Mouse (Mus musculus) neural tube, embryonic 14.5 days (tissue): ENCODE measurements around the gene Olfr493. TPM values are rescaled to one million over a fixed set of nuclear protein-coding genes. Genes with fewer than 3 reads are reported as not detected.

Source experiments
- ATAC-seq: fragments of 200-750 bp; cut with Nextera tagmentation; 2 replicates; pipeline ENCODE4 v1.8.0; 2017; ENCODE audit warnings: low read depth, mild to moderate bottlenecking, moderate TSS enrichment, moderate library complexity
- H3K27ac ChIP-seq: fragments of 300-500 bp; sonication (generic); 2 replicates; pipeline ENCODE4 v1.5.1; 2014; ENCODE audit warnings: low read depth, mild to moderate bottlenecking, control low read depth, low read length, moderate library complexity, mixed read lengths
- H3K27me3 ChIP-seq: fragments of 300-500 bp; sonication (generic); 2 replicates; pipeline ENCODE4 v1.6.1; 2014; ENCODE audit warnings: low read length; ENCODE audit not compliant: control insufficient read depth, insufficient read depth
- H3K36me3 ChIP-seq: fragments of 300-500 bp; sonication (generic); 2 replicates; pipeline ENCODE4 v1.6.1; 2014; ENCODE audit warnings: low read length, mixed read lengths; ENCODE audit not compliant: control insufficient read depth, insufficient read depth
- H3K4me1 ChIP-seq: fragments of 300-500 bp; sonication (generic); 2 replicates; pipeline ENCODE4 v1.6.1; 2014; ENCODE audit warnings: low read length; ENCODE audit not compliant: control insufficient read depth, insufficient read depth
- H3K4me2 ChIP-seq: fragments of 300-500 bp; sonication (generic); 2 replicates; pipeline ENCODE4 v1.6.1; 2014; ENCODE audit warnings: mild to moderate bottlenecking, low read depth, low read length, control low read depth
- H3K4me3 ChIP-seq: fragments of 300-500 bp; sonication (generic); 2 replicates; pipeline ENCODE4 v1.5.1; 2014; ENCODE audit warnings: low read depth, low read length, control low read depth, mixed read lengths
- H3K9ac ChIP-seq: fragments of 300-500 bp; sonication (generic); replicated peaks from 2 replicates; pipeline ENCODE4 v1.6.1; 2014; ENCODE audit warnings: low read depth, mild to moderate bottlenecking, control low read depth, low read length, mixed read lengths
- H3K9me3 ChIP-seq: fragments of 300-500 bp; sonication (generic); 2 replicates; pipeline ENCODE4 v1.6.1; 2016; ENCODE audit warnings: low read length; ENCODE audit not compliant: control insufficient read depth
- WGBS: fragments of 180-500 bp; shearing (Covaris S2); extraction: QIAGEN DNeasy Blood & Tissue Kit; methylation state at CpG from one replicate; pipeline ENCODE4 v1.1.7; 2014; 5-methylcytosine and 5-hydroxymethylcytosine counted together
- polyA plus RNA-seq: library from polyadenylated mRNA; unstranded; fragments of >200 nt; fragmentation: Nextera tagmentation; extraction: Ambion mirVana; gene quantifications from 2 replicates; pipeline ENCODE4 v1.2.1, GENCODE M21; 2014

Gene Olfr493
- not detected in 2 replicates for polyA plus RNA-seq

DNA sequence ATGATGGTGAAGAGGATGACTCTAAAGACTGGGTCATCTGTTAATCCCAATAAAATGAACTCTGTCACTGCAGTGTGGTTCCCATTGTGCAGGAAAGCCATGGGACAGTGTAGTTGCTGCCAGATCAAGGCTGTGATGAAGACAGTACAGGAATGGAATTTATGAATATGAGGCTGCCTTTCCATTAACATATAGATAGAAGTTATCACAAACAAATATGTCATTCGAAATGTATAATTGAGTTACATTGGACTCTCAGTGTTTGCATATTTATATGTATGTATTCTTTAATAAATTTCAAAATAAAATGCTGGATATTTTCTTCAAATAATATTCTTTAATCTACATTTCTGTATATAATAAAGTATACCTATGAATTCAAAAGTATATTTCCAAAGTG, at the start of gene Olfr493:
TSS of gene Olfr493 (minus strand) at position 101 of the 400 bp plus-strand sequence.
- WGBS: 80% methylated on average over 1 of the region's 1 CpGs
- no peaks in the 10 kb centered on the region for H3K9me3 ChIP-seq
- H3K36me3 ChIP-seq: no peaks in the 10 kb centered on the region
- no peak within 1 kb of the TSS for H3K27ac ChIP-seq
- H3K4me3 ChIP-seq: no peak within 1 kb of the TSS
- no peaks in the 10 kb centered on the region for H3K27me3 ChIP-seq
- ATAC-seq: no peak
- no peaks in the 10 kb centered on the region for H3K4me1 ChIP-seq
- no peak within 1 kb of the TSS for H3K9ac ChIP-seq
- H3K4me2 ChIP-seq: no peak within 1 kb of the TSS

DNA sequence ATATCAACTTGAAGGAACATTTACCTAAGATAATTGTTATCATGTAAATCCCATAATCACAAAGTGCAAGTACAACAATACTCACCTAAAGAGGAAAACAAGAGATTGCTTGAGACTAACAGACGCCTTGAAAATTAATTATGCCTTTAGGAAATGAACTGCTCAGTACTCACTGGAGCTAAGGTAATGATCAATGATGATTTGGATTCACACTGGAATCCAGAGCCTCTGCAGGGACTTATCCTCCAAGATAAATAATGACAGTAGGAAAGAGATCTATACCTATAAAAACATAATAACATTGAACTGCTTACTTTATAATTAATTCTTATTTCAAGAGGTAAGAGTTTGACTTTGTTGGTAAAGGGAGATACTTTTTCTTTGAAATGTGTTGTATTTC, 46.1 kb upstream of the Olfr493 start, which contains the start of gene Olfr495:
TSS of gene Olfr495 (plus strand) at position 301 of the 400 bp plus-strand sequence.
- WGBS: 76% methylated on average over 1 of the region's 1 CpGs
- Histone ChIP-seq H3K4me1 (no peaks in the 10 kb centered on the region), H3K9me3 (no peaks in the 10 kb centered on the region), H3K36me3 (no peaks in the 10 kb centered on the region), H3K27ac (no peak within 1 kb of the TSS), H3K4me2 (no peak within 1 kb of the TSS), H3K4me3 (no peak within 1 kb of the TSS), H3K27me3 (no peaks in the 10 kb centered on the region), H3K9ac (no peak within 1 kb of the TSS)
- no peak for ATAC-seq

- WGBS: 88% methylated on average over 3 of the region's 3 CpGs
- H3K4me1 ChIP-seq: no peaks in the 10 kb centered on the region
- no peak for ATAC-seq
- H3K4me3 ChIP-seq: no peak within 1 kb of the TSS
- H3K27ac ChIP-seq: no peak within 1 kb of the TSS
- H3K4me2 ChIP-seq: no peak within 1 kb of the TSS
- H3K9ac ChIP-seq: no peak within 1 kb of the TSS
- no peaks in the 10 kb centered on the region for H3K27me3 ChIP-seq
- H3K9me3 ChIP-seq: no peaks in the 10 kb centered on the region
- no peaks in the 10 kb centered on the region for H3K36me3 ChIP-seq
Measured at GRCm38 (mm10) chr7:108365035-108365434, 18.3 kb upstream of the Olfr493 start, which contains the start of gene Olfr494. Gene Olfr494, plus strand, starts transcription at chr7:108365335.

GRCm38 (mm10) chr7:108323574-108323973, 23.2 kb downstream of the Olfr493 start, which contains the start of gene Olfr492:
Gene Olfr492, minus strand, starts transcription at chr7:108323674.
- no peak within 1 kb of the TSS for H3K4me3 ChIP-seq
- H3K36me3 ChIP-seq: no peaks in the 10 kb centered on the region
- no peak within 1 kb of the TSS for H3K9ac ChIP-seq
- WGBS: 83% methylated on average over 2 of the region's 2 CpGs
- no peaks in the 10 kb centered on the region for H3K9me3 ChIP-seq
- H3K27ac ChIP-seq: no peak within 1 kb of the TSS
- H3K4me1 ChIP-seq: no peaks in the 10 kb centered on the region
- no peak for ATAC-seq
- no peaks in the 10 kb centered on the region for H3K27me3 ChIP-seq
- H3K4me2 ChIP-seq: no peak within 1 kb of the TSS

DNA sequence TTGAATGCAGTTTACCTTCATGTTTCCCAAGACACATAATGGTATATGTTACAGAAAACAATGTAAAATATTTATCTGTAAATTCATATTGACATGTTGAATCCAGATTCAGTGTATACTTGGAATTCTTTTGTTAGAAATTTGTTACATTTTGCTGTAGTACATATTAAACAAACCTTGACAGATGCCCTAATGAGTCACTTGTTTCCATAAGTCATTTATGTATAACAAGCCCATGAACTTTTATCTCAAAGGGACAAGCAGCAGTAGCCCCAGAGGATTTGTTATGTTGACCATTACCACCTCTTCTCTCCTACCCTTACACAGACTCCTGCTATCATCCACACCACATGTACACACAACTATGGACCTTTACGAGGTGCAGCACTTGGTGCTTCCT, 33.6 kb downstream of the Olfr493 start, which contains the start of gene Olfr491:
TSS of gene Olfr491 (plus strand) at position 301 of the 400 bp plus-strand sequence.
- Histone ChIP-seq H3K4me3 (no peak within 1 kb of the TSS), H3K36me3 (no peaks in the 10 kb centered on the region), H3K9me3 (no peaks in the 10 kb centered on the region), H3K4me2 (no peak within 1 kb of the TSS), H3K27me3 (no peaks in the 10 kb centered on the region), H3K27ac (no peak within 1 kb of the TSS), H3K4me1 (no peaks in the 10 kb centered on the region), H3K9ac (no peak within 1 kb of the TSS)
- 70% methylated on average over 1 of the region's 1 CpGs for WGBS
- no peak for ATAC-seq

Other genes starting within 250 kb of the Olfr493 start
- not detected in 2 replicates for gene Olfr482, start 249.4 kb downstream of the Olfr493 start, polyA plus RNA-seq
- not detected in 2 replicates for gene Olfr483, start 246.1 kb downstream of the Olfr493 start, polyA plus RNA-seq
- not detected in 2 replicates for gene Olfr484, start 219.5 kb downstream of the Olfr493 start, polyA plus RNA-seq
- not detected in 2 replicates for gene Olfr485, start 187.1 kb downstream of the Olfr493 start, polyA plus RNA-seq
- not detected in 2 replicates for gene Olfr486, start 174.2 kb downstream of the Olfr493 start, polyA plus RNA-seq
- not detected in 2 replicates for gene Olfr487, start 132.3 kb downstream of the Olfr493 start, polyA plus RNA-seq
- gene Olfr488, start 88.6 kb downstream of the Olfr493 start, polyA plus RNA-seq: not detected in 2 replicates
- not detected in 2 replicates for gene Olfr490, start 58.0 kb downstream of the Olfr493 start, polyA plus RNA-seq
- gene Olfr491, start 33.5 kb downstream of the Olfr493 start, polyA plus RNA-seq: not detected in 2 replicates
- not detected in 2 replicates for gene Olfr492, start 23.3 kb downstream of the Olfr493 start, polyA plus RNA-seq
- gene Olfr494, start 18.4 kb upstream of the Olfr493 start, polyA plus RNA-seq: not detected in 2 replicates
- gene Olfr495, start 46.2 kb upstream of the Olfr493 start, polyA plus RNA-seq: not detected in 2 replicates
- gene Olfr497, start 73.4 kb upstream of the Olfr493 start, polyA plus RNA-seq: not detected in 2 replicates
- not detected in 2 replicates for gene Olfr498, start 118.3 kb upstream of the Olfr493 start, polyA plus RNA-seq
- not detected in 2 replicates for gene Olfr502, start 178.1 kb upstream of the Olfr493 start, polyA plus RNA-seq
- not detected in 2 replicates for gene Olfr503, start 197.5 kb upstream of the Olfr493 start, polyA plus RNA-seq
- gene Olfr504, start 218.8 kb upstream of the Olfr493 start, polyA plus RNA-seq: not detected in 2 replicates